Mouse (Mus musculus) stomach, postnatal 0 days (tissue): ENCODE measurements around the gene Eya4. TPM values are rescaled to one million over a fixed set of nuclear protein-coding genes. Genes with fewer than 3 reads are reported as not detected.

Experiments
- ATAC-seq: fragments of 200-750 bp; cut with Nextera tagmentation; 2 replicates; pipeline ENCODE4 v1.8.0; 2017; ENCODE audit not compliant: low FRiP score, low TSS enrichment
- DNase-seq: peaks from one replicate; pipeline ENCODE4 v3.0.0-alpha.2; 2016; ENCODE audit warnings: low spot score
- H3K27ac ChIP-seq: fragments of 300-500 bp; sonication (generic); replicated peaks from 2 replicates; pipeline ENCODE4 v1.5.1; 2014; ENCODE audit warnings: mild to moderate bottlenecking, control low read depth
- H3K27me3 ChIP-seq: fragments of 300-500 bp; sonication (generic); 2 replicates; pipeline ENCODE4 v1.6.1; 2014; ENCODE audit warnings: low read length; ENCODE audit not compliant: control insufficient read depth, insufficient read depth
- H3K36me3 ChIP-seq: fragments of 300-500 bp; sonication (generic); 2 replicates; pipeline ENCODE4 v1.6.1; 2014; ENCODE audit warnings: low read length, mixed read lengths; ENCODE audit not compliant: control insufficient read depth, insufficient read depth
- H3K4me1 ChIP-seq: fragments of 300-500 bp; sonication (generic); replicated peaks from 2 replicates; pipeline ENCODE4 v1.6.1; 2014; ENCODE audit warnings: antibody characterized with exemption; ENCODE audit not compliant: control insufficient read depth, insufficient read depth
- H3K4me2 ChIP-seq: fragments of 300-500 bp; sonication (generic); replicated peaks from 2 replicates; pipeline ENCODE4 v1.6.1; 2014; ENCODE audit warnings: low read depth, mild to moderate bottlenecking, control low read depth, moderate library complexity
- H3K4me3 ChIP-seq: fragments of 300-500 bp; sonication (generic); 2 replicates; pipeline ENCODE4 v1.5.1; 2014; ENCODE audit warnings: low read depth, low read length, control low read depth
- H3K9ac ChIP-seq: fragments of 300-500 bp; sonication (generic); 2 replicates; pipeline ENCODE4 v1.6.1; 2014; ENCODE audit warnings: mild to moderate bottlenecking, low read length, control low read depth, mixed read lengths
- H3K9me3 ChIP-seq: fragments of 300-500 bp; sonication (generic); 2 replicates; pipeline ENCODE4 v1.6.1; 2016; ENCODE audit warnings: low read length; ENCODE audit not compliant: control insufficient read depth
- CTCF ChIP-seq: IDR thresholded peaks from 2 replicates; pipeline ENCODE4 v1.5.1; 2016; ENCODE audit warnings: antibody characterized with exemption, low read depth, mild to moderate bottlenecking, moderate library complexity
- EP300 ChIP-seq: optimal IDR thresholded peaks from 2 replicates; pipeline ENCODE3; 2016; ENCODE audit warnings: antibody characterized with exemption
- WGBS: fragments of 180-500 bp; shearing (Covaris S2); extraction: QIAGEN DNeasy Blood & Tissue Kit; methylation state at CpG from one replicate; pipeline ENCODE4 v1.1.7; 2014; 5-methylcytosine and 5-hydroxymethylcytosine counted together
- polyA plus RNA-seq: library from polyadenylated mRNA; unstranded; fragments of >200 nt; fragmentation: Nextera tagmentation; extraction: Ambion mirVana; gene quantifications from 2 replicates; pipeline ENCODE4 v1.2.1, GENCODE M21; 2015

Eya4 gene
- polyA plus RNA-seq, 1 experiment from 2014 or later, result 0.33 TPM

DNA sequence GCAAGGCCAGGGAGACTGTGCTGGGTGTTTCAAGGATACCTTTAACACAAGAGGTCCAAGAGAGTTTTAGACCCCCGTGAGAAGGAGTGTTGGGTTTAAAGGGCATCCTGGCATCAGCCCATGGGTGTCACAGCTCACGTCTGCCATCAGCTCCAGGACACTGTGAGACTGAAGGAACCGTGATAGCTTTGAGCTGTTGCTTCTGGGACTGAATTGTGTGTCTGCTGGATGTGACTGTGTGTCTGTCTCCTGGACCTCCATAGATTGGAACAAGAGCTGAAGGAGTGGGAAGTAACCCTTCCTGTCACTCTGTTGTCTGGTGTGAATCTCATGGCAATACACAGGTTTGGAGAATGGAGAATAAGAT lies 289.9 kb downstream of the Eya4 start:
- no peak for TF ChIP-seq CTCF
- TF ChIP-seq EP300, result no peak
- H3K4me2 ChIP-seq, result no peak overlapping the region
- WGBS, result 56% methylated on average over 3 of the region's 3 CpGs
- no peaks in the 10 kb centered on the region for H3K9me3 ChIP-seq
- H3K27ac ChIP-seq, result no peak overlapping the region; the same call in 1 of the 2 replicates
- 0 out of 2 replicates have a peak, but pooled peaks cover 2% of the 10 kb centered on the region for H3K4me1 ChIP-seq
- H3K4me3 ChIP-seq, result no peak overlapping the region
- H3K27me3 ChIP-seq, result no peaks in the 10 kb centered on the region
- ATAC-seq, result no peak
- DNase-seq, result no peak
- H3K9ac ChIP-seq, result no peak overlapping the region
- H3K36me3 ChIP-seq, result no peaks in the 10 kb centered on the region

DNA sequence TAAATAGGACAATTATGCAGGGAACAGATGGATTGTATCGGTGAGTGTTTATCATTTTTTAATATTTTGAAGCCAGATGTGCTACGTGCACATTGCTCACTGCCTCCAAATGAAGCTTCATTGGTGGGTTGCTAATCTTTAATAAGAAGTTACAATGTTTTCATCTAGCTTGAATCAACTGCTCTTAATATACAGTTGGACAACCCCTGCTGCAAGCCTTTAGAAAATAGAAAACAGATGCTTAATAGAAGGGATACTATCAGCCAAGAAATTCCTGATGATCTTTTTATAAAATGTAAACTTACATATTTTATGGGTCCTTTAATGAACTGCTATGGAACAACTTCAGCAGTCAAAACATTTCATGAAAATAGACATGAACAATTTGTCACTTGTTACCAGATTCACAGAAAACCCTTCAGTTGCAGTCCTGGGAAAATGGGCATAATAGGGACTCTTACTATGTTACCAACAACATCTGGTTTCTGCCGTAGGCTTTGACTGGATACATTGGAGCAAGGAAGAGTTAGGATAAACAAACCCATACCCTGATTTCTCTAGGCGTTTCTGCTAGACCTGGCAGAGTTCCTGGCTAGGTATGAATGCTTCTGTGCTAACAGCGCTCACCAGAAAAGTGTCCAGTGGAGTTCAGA lies 290.4 kb downstream of the Eya4 start:
- Histone ChIP-seq H3K27ac (no peak overlapping the region; the same call in 1 of the 2 replicates), H3K4me3 (no peak overlapping the region), H3K9me3 (no peaks in the 10 kb centered on the region), H3K36me3 (no peaks in the 10 kb centered on the region), H3K4me2 (no peak overlapping the region), H3K9ac (no peak overlapping the region), H3K27me3 (no peaks in the 10 kb centered on the region), H3K4me1 (0 out of 2 replicates have a peak, but pooled peaks cover 2% of the 10 kb centered on the region)
- no peak for ATAC-seq
- WGBS, result 39% methylated on average over 5 of the region's 5 CpGs
- DNase-seq, result no peak
- no peak for TF ChIP-seq CTCF
- TF ChIP-seq EP300, result peak; percentile 48

- Histone ChIP-seq H3K4me2 (no peak overlapping the region), H3K4me3 (no peak overlapping the region), H3K4me1 (no peaks in the 10 kb centered on the region), H3K9ac (no peak overlapping the region), H3K9me3 (no peaks in the 10 kb centered on the region), H3K27ac (no peak overlapping the region), H3K27me3 (no peaks in the 10 kb centered on the region), H3K36me3 (no peaks in the 10 kb centered on the region)
- WGBS, result 41% methylated on average over 8 of the region's 8 CpGs
- TF ChIP-seq EP300 (no peak), CTCF (no peak)
- no peak for ATAC-seq
- no peak for DNase-seq
These were observed 297.1 kb downstream of the Eya4 start for GRCm38 (mm10) chr10:23053379-23053915.
